Mouse (Mus musculus): ENCODE measurements at regions not wholly inside any gene's neighbourhood (a gene's known extent, or its start where the extent isn't known, plus 50 kb on each side); places are given as distances from the start of the nearest gene placed in this dataset.

- in situ Hi-C loops (cut with MboI; ENCODE audit: low pct_ligation_motif_present, low pct_unique_long_range_greater_than_20kb, low sequenced_read_pairs), result no loop called here
- dilution Hi-C loops (cut with MboI; ENCODE audit: extremely low pct_ligation_motif_present, extremely low pct_unique_long_range_greater_than_20kb, low sequenced_read_pairs), result no loop called here
These were observed 336.0 kb upstream of the Rnf32 start for GRCm38 (mm10) chr5:28859604-28860371.

GRCm38 (mm10) chr5:28838141-28838925, 357.5 kb upstream of the Rnf32 start:
- in situ Hi-C loops (cut with MboI; ENCODE audit: low pct_ligation_motif_present, low pct_unique_long_range_greater_than_20kb, low sequenced_read_pairs), result no loop called here
- Histone ChIP-seq H3K36me3 (replicated peaks in 1 of 2; ENCODE audit: control insufficient read depth in 1 of 2, insufficient read depth in 1 of 2, low read length in 1 of 2) (no peaks in the 10 kb centered on the region), H3K4me2 (ENCODE audit: insufficient read depth, low read depth, poor library complexity, severe bottlenecking) (no peak overlapping the region), H3K27ac (ENCODE audit: insufficient read depth, low read depth) (no peak overlapping the region), H3K9ac (ENCODE audit: insufficient read depth, low read depth) (no peak overlapping the region), H3K4me3 (replicated peaks in 1 of 3; ENCODE audit: low read depth in 2 of 3, low read length in 2 of 3, poor library complexity in 1 of 3) (no peak overlapping the region), H3K4me1 (ENCODE audit: control insufficient read depth in 1 of 2, insufficient read depth in 2 of 2) (no peaks in the 10 kb centered on the region), H3K79me2 (replicated peaks; ENCODE audit: control insufficient read depth, extremely low read depth, insufficient read depth, poor library complexity, severe bottlenecking) (no peaks in the 10 kb centered on the region), H3K9me3 (replicated peaks; ENCODE audit: low read length) (no peaks in the 10 kb centered on the region), H3K27me3 (replicated peaks) (peaks cover 25% of the 10 kb centered on the region)
- DNase-seq (ENCODE audit: extremely low read depth), result no peak
- dilution Hi-C loops (cut with MboI; ENCODE audit: extremely low pct_ligation_motif_present, extremely low pct_unique_long_range_greater_than_20kb, low sequenced_read_pairs), result no loop called here
- no peak for TF ChIP-seq BHLHE40 (IDR thresholded peaks at IDR 0.05; ENCODE audit: low read depth, low read length)
- TF ChIP-seq SMC3 (IDR thresholded peaks at IDR 0.05; ENCODE audit: low read depth, low read length), result no peak
- TF ChIP-seq ETS1 (conservative IDR thresholded peaks at IDR 0.05; ENCODE audit: low read depth, low read length), result no peak
- no peak for TF ChIP-seq PAX5 (IDR thresholded peaks at IDR 0.05; ENCODE audit: low read length)
- TF ChIP-seq MAZ (IDR thresholded peaks at IDR 0.05; ENCODE audit: low read depth, low read length), result no peak
- TF ChIP-seq POLR2A (IDR thresholded peaks at IDR 0.05; ENCODE audit: low read depth, low read length), result no peak
- TF ChIP-seq TCF12 (IDR thresholded peaks at IDR 0.05; ENCODE audit: low read depth, low read length), result no peak
- no peak for TF ChIP-seq POLR2AphosphoS2 (IDR thresholded peaks at IDR 0.05; ENCODE audit: low read depth, low read length)
- no peak for TF ChIP-seq NRF1 (IDR thresholded peaks at IDR 0.05; ENCODE audit: low read depth, low read length)
- TF ChIP-seq MYC (IDR thresholded peaks at IDR 0.05; ENCODE audit: low read depth, low read length), result no peak
- TF ChIP-seq MAFK (IDR thresholded peaks at IDR 0.05; ENCODE audit: insufficient replicate concordance, low read length), result no peak

More at GRCm38 (mm10) chr5:28859604-28860371, 336.0 kb upstream of the Rnf32 start:
- no peak for DNase-seq (ENCODE audit: extremely low read depth)
- no peaks in the 10 kb centered on the region for H3K4me1 ChIP-seq (ENCODE audit: control insufficient read depth in 1 of 2, insufficient read depth in 2 of 2)
- no peak overlapping the region for H3K9ac ChIP-seq (ENCODE audit: insufficient read depth, low read depth)
- no peaks in the 10 kb centered on the region for H3K36me3 ChIP-seq (replicated peaks in 1 of 2; ENCODE audit: control insufficient read depth in 1 of 2, insufficient read depth in 1 of 2, low read length in 1 of 2)
- no peaks in the 10 kb centered on the region for H3K79me2 ChIP-seq (replicated peaks; ENCODE audit: control insufficient read depth, extremely low read depth, insufficient read depth, poor library complexity, severe bottlenecking)
- no peak overlapping the region for H3K27ac ChIP-seq (ENCODE audit: insufficient read depth, low read depth)
- peaks cover 13% of the 10 kb centered on the region for H3K27me3 ChIP-seq (replicated peaks)
- H3K9me3 ChIP-seq (replicated peaks; ENCODE audit: low read length), result no peaks in the 10 kb centered on the region
- no peak for TF ChIP-seq MXI1 (IDR thresholded peaks at IDR 0.05; ENCODE audit: low read depth, low read length)
- TF ChIP-seq PAX5 (IDR thresholded peaks at IDR 0.05; ENCODE audit: low read length), result no peak
- no peak for TF ChIP-seq USF1 (IDR thresholded peaks at IDR 0.05; ENCODE audit: low read depth, low read length)
- H3K4me2 ChIP-seq (ENCODE audit: insufficient read depth, low read depth, poor library complexity, severe bottlenecking), result no peak overlapping the region
- no peak overlapping the region for H3K4me3 ChIP-seq (replicated peaks in 1 of 3; ENCODE audit: low read depth in 2 of 3, low read length in 2 of 3, poor library complexity in 1 of 3)
